Mouse (Mus musculus) frontal cortex, adult (tissue): Measurements from ENCODE around the gene Usf3.
A peak's percentile ranks its signal among the peaks of the same experiment; 100 is the strongest.

Experiments
- ATAC-seq: cut with Nextera tagmentation; 2 replicates; pipeline ENCODE4 v1.9.2; 2017; ENCODE audit warnings: mild to moderate bottlenecking, moderate library complexity, mixed read lengths; ENCODE audit not compliant: low TSS enrichment

The Usf3 gene

GRCm38 (mm10) chr16:44173966-44174530 is 1.0 kb downstream of the Usf3 start:
- ATAC-seq: no peak

- ATAC-seq: no peak
Observed at GRCm38 (mm10) chr16:44175001-44175400, 2.0 kb downstream of the Usf3 start.

DNA sequence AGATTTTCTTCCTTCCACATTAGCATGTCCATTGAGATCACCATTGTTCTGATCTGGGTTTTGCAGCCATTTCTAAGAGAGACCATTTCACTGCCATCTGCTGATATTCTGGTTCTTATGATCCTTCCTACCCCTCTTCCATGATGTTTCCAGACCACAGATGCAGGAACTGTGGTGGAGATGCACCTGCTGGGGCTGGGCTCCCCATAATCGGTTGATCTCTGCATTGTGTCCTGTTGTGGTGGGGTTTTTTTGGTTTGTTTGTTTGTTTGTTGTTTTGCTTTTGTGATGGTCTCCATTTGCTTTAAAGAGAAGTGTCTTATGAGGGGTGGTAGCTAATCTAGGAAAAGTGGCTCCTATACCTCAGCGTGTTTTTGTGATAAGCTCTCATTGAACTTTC is 3.5 kb downstream of the Usf3 start:
- ATAC-seq: no peak

GRCm38 (mm10) chr16:44178555-44178954 is 5.5 kb downstream of the Usf3 start:
- no peak for ATAC-seq

DNA sequence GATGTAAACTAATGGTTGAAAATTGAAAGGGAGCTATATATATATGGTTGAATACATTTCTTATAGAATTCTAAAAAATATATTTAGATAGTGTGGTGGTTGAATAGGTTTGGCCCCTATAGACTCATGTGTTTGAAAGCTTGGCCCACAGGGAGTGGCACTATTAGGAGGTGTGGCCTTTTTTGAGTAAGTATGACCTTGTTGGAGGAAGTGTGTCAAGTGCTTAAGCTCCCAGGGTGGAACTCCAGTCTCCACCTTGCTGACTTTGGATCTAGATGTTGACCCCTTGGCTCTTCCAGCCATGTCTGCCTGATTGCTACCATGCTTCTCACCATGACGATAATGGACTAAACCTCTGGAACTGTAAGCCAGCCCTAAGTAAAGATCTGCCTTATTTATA is 9.6 kb downstream of the Usf3 start:
- ATAC-seq: no peak

DNA sequence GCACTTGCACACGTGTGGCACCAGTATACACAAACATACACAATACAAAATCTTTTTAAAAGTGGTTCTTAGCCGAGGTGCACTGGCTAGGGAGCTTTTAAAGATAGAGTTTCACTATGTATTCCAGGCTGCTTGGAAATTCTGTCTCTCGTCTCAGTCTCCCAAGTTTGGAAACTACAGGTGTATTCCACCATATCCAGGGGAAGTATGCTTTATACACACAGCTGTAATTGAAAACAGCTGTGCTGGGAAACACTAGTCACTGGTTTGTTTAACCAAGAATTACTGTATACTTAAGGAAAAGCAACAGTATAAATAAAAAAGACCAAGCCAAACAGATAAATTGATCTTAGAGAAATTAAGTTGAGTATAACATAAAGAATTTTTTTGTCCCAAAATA is 11.7 kb downstream of the Usf3 start:
- ATAC-seq: no peak

DNA sequence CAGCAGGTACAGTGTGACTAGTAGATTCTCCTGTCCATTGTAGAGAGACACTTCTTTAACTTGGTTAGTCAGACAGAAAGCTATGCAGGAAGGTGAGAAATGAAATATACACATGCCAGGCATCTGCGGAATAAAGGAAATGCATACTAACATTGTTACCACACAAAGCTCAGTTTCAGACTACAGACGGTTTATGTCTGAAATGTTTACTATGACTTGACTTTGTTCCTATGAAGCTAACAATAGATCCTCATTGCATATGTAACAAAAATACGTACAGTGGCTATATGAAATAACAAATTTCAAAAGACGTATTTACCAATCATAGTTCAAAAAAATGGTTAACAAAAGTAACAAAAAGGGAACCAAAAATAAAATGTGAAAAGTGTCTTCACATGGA is 14.1 kb downstream of the Usf3 start:
- ATAC-seq: no peak

DNA sequence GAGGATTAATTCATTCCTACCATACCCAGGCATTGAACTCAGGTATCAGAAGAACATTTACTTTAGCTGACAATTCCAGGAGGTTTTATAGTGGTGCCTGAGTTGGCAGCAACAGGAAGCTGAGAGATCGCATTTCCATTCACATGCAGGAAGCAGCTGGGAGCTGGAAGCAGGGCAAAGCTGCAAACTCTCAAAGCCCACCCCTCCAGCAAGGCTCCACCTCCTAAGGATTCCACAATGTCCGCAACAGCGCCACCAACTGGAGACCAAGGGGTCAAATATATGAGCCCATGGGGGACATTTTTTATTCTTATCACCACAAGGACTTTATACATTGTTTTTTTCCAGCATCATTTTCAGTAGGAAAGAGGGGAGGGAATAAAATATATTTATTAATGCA is 15.7 kb downstream of the Usf3 start:
- no peak for ATAC-seq

GRCm38 (mm10) chr16:44190032-44190431 is 17.0 kb downstream of the Usf3 start:
- no peak for ATAC-seq

- ATAC-seq: peak; percentile 53; the same call in 1 of the 2 replicates
Observed at GRCm38 (mm10) chr16:44190968-44191367, 17.9 kb downstream of the Usf3 start.

- ATAC-seq: no peak
Observed at GRCm38 (mm10) chr16:44199066-44199703, 26.1 kb downstream of the Usf3 start.

- ATAC-seq: no peak
Observed at GRCm38 (mm10) chr16:44200146-44200545, 27.1 kb downstream of the Usf3 start.

DNA sequence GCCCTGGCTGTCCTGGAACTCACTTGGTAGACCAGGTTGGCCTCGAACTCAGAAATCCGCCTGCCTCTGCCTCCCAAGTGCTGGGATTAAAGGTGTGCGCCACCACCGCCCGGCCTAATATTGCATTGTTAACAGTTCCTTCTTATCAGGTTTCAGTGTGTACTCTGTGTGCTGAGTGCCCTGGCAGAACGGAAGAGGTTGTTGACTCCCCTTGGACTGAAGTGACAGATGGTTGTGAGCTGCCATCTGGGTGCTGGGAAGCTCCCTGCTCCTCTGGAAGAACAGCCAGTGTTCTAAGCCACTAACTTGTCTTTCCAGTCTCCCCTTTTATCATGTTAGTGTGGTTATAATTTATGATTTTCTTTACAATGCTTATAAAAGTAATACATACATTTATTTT is 31.3 kb downstream of the Usf3 start:
- ATAC-seq: no peak

DNA sequence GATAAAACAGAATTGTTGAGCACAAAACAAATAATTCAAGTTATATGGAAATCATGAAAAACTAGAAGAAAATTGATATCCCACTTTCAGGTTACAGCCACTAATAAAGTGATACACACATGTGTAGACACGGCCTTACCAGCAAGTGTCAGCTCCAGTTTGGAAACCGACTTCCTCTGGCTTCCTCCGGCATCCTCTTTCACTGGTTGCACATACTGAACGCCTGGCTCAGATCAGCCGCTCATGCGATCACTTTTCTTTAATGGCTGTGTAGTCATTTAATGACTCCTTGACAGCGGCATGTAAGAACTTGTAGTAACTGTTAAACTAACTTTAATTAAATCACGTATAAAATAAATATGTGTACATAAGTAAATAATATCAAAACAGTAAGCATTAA is 32.9 kb downstream of the Usf3 start:
- ATAC-seq: no peak

GRCm38 (mm10) chr16:44210156-44211053 is 37.4 kb downstream of the Usf3 start:
- peak; percentile 83 for ATAC-seq

DNA sequence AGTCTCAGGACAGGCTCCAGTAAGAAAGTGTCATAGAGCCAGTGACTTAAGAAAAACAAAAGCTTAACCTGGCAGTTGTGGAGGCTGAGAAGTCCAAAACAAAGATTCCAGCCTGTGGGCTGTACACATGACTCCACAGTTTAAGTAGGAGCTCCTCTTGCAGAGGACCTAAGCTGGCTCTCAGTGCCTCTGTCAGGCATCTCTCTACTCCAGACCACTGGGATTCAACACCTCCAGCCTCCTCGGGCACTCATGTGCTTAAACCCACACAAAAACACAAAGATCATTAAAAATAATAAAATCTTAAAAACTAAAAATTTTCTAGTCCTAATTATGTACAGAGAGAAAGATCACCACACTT is 38.0 kb downstream of the Usf3 start:
- peak; percentile 13; the same call in 1 of the 2 replicates for ATAC-seq

DNA sequence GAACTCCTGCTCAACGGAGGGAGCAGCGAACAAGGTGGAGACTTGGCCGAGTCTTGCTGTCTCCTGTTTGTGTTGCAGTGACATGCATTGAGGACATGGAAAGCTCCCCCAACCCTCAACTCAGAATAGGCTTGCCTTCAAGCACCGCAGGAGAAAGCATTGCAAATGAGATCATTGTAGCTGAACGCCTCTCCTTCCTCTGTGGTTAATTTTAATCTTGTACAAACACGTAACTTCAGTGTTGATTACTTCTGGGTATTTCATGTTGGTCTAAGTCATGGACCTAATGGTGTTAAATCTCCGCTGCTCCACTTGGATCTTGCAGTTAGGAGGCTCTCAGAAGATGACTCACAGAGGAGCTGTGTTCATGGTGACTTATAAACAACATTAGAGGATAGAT is 39.7 kb downstream of the Usf3 start:
- peak; percentile 24; the same call in 1 of the 2 replicates for ATAC-seq

DNA sequence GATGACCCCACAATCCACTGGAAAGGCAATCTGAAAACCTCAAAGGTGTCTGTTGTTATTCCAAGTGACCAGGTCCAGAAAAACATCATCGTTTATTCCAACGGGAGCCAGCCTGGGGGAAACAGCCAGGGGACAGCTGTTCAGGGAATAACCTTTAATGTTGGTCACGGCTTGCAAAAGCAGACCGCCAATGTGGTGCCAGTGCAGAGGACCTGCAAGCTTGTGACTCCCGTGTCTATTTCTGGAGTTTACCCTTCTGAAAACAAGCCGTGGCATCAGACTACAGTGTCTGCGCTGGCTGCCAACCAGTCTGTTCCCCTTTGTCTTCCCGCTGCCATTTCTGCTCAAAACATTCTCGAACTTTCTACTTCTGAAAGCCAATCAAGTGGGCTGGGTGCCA is 42.5 kb downstream of the Usf3 start:
- ATAC-seq: no peak

DNA sequence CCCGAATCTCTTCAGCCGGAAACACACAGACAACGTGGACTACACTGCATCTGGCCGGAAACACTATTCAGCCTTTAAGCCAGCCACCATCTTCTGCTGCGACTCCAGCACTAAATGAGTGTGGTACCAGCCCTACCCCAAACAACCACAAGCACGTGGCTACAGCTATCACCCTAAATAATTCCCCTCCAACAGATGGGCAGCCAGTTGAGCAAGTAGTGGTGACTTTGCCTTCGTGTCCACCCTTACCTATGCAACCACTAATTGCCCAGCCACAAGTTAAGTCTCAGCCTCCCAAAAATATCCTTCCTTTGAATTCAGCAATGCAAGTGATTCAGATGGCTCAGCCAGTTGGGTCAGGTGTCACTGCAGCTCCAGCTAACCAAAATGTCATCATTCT is 43.4 kb downstream of the Usf3 start:
- ATAC-seq: no peak

DNA sequence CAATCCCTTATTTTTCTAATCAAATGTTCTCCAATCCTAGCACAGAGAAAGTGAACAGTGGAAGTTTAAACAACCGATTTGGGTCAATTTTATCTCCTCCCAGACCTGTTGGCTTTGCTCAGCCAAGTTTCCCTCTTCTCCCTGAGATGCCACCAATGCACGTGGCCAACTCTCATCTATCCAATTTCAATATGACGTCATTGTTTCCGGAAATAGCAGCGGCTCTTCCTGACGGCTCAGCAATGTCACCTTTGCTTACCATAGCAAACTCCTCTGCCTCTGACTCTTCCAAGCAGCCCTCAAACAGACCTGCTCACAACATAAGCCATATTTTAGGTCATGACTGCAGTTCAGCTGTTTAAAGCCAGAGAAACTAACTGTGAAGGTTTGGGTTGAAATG is 48.4 kb downstream of the Usf3 start:
- ATAC-seq: peak; percentile 22

DNA sequence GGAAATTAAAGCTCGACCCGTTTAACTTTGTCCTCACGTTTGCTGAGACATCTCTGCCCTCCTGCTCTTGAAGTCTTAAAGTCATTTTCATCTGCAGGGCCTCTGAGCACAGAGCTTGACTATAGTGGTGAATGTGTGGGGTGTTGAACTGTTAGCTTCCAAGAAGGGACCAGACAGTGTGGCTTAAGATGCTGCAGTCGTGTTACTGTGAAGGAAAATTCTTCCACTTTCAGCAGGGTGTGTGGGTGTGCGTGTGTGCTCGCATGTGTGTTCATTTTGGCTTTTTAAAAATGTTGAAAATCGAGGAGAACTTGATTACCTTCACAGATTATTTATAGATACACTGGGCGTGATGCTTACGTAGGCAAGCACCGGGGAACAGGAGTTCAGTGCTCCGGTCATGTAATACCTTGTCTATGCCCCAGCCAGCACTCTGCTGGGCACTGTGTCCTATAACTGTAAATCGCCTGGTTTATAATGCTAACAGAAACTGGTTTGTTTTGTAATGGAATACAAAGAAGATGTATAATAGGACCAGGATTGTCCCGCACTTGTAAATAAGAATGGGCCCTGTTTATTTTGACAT is 53.8 kb downstream of the Usf3 start:
- peak; percentile 89 for ATAC-seq

DNA sequence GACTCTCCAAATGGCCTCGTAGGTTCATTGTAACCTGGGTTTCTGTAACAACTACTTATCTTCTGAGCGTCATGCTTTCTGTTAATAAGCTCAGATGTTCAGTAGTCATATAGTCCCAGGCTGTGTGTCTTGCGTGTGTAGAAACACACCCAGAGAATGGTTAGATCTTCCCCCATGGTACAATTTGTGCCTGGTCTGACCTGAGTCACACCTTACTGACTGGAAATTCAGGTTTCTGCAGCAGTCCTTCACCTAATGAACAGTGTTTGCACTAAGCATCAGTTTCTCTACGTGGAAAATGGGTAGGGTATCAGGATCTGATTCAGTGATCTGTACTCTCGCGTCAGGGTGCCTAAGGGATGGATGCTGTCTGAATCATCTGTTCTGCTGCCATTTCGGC is 60.0 kb downstream of the Usf3 start:
- ATAC-seq: no peak

DNA sequence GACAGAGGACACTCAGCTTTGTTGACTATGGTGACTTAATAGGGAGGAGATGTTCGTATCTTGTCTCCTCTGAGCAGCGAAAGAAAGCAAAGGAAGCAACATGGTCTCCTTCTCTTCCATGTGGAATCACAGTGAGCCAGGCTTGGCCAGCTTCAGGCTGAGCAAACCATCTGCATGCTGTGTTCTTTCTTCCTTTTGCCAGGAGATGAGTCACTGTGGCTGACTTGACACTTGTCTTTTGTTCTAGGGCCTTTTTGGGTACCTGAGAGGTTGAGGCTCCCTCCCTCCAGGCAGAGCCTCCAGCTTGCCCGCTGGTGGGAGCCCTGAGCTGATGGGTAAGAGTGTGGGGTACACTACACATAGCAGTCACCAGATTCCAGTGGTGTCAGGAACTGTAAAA is 64.8 kb downstream of the Usf3 start:
- peak; percentile 80 for ATAC-seq
